Mouse (Mus musculus): ENCODE measurements around the gene Metrnl. TPM values are rescaled to one million over a fixed set of nuclear protein-coding genes. Genes with fewer than 3 reads are reported as not detected.

Metrnl gene
- total RNA-seq (2012; rRNA removed) (0.97 and 1.1 TPM in 2 replicates), total RNA-seq (2014; rRNA removed) (0.50 and 1.1 TPM in 2 replicates), polyA plus RNA-seq (2012; ENCODE audit: insufficient read length, low read depth) (0.33 and 0.53 TPM in 2 replicates)

DNA sequence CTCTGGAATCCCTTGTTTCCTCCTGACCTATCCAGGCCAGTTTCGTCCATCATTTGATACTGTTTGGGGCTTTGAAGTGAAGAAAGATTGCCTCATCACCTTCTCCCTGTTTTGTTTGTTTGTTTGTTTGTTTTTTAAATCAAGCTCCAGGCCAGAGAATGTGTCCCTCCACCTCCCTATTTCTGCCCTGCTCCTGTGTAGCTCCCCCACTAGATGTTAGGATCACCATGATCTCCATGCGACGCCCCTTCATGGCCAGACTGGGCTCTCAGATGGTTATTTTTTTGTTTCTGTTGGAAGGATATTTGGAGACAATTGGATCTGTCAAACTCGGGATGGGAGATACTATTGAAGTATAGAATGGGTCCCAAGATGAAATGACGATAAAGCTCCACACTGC is at the start of gene Metrnl:
TSS of gene Metrnl (plus strand) at position 301 of the 400 bp plus-strand sequence.
- H3K79me2 ChIP-seq (replicated peaks; ENCODE audit: control insufficient read depth, extremely low read depth, insufficient read depth, poor library complexity, severe bottlenecking) = no peaks in the 10 kb centered on the region
- no peak for DNase-seq (ENCODE audit: extremely low read depth)
- in situ Hi-C loops (cut with MboI; ENCODE audit: low pct_ligation_motif_present, low pct_unique_long_range_greater_than_20kb, low sequenced_read_pairs) (loop anchor here (10.0 kb wide), 1 partner anchor 94 kb away; no protein-coding TSS in a partner anchor), dilution Hi-C loops (cut with MboI; ENCODE audit: extremely low pct_ligation_motif_present, extremely low pct_unique_long_range_greater_than_20kb, low sequenced_read_pairs) (no loop called here)
- H3K4me3 ChIP-seq (replicated peaks in 1 of 3; ENCODE audit: low read depth in 2 of 3, low read length in 2 of 3, poor library complexity in 1 of 3) = peak within 1 kb of the TSS; percentile 43 to 70 (median 57)
- peaks cover 32% of the 10 kb centered on the region for H3K27me3 ChIP-seq (replicated peaks)
- peak within 1 kb of the TSS; percentile 89 for H3K4me2 ChIP-seq (ENCODE audit: insufficient read depth, low read depth, poor library complexity, severe bottlenecking)
- H3K9me3 ChIP-seq (replicated peaks; ENCODE audit: low read length) = no peaks in the 10 kb centered on the region
- H3K9ac ChIP-seq (ENCODE audit: insufficient read depth, low read depth) = peak within 1 kb of the TSS; percentile 16
- no peak for TF ChIP-seq EP300 (IDR thresholded peaks at IDR 0.05; ENCODE audit: low read length)
- H3K27ac ChIP-seq (ENCODE audit: insufficient read depth, low read depth) = no peak within 1 kb of the TSS
- no peaks in the 10 kb centered on the region for H3K36me3 ChIP-seq (replicated peaks in 1 of 2; ENCODE audit: control insufficient read depth in 1 of 2, insufficient read depth in 1 of 2, low read length in 1 of 2)
- peaks cover 0 to 12% of the 10 kb centered on the region in 2 experiments; a peak in 2 of 4 replicates for H3K4me1 ChIP-seq (ENCODE audit: control insufficient read depth in 1 of 2, insufficient read depth in 2 of 2)

DNA sequence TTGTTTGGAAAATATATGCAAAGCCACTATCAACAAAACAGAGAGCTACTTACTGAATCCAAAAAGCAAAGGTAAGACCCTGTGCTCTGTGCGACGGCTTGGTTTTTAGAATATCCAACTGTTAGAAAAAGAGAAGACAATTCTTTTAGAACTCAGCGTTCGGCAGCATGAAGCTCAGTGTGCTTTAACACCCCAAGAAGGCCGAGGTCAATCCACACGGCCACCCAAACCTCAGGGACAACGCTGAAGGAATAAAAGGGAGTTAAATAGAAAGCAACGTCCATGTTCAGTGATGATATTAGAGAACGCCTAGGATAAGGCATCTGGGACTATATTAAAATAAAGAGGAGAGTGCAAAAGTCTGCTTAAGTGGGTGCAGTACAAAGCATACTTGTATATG is 49.8 kb upstream of the Metrnl start:
- no peaks in the 10 kb centered on the region for H3K79me2 ChIP-seq (replicated peaks; ENCODE audit: control insufficient read depth, extremely low read depth, insufficient read depth, poor library complexity, severe bottlenecking)
- dilution Hi-C loops (cut with MboI; ENCODE audit: extremely low pct_ligation_motif_present, extremely low pct_unique_long_range_greater_than_20kb, low sequenced_read_pairs) = no loop called here
- peaks cover 0 to 5% of the 10 kb centered on the region in 2 experiments; a peak in 1 of 4 replicates for H3K4me1 ChIP-seq (ENCODE audit: control insufficient read depth in 1 of 2, insufficient read depth in 2 of 2)
- no peaks in the 10 kb centered on the region for H3K9me3 ChIP-seq (replicated peaks; ENCODE audit: low read length)
- H3K4me3 ChIP-seq (replicated peaks in 1 of 3; ENCODE audit: low read depth in 2 of 3, low read length in 2 of 3, poor library complexity in 1 of 3) = no peak overlapping the region
- TF ChIP-seq IRF4 (IDR thresholded peaks at IDR 0.05; ENCODE audit: low read depth, low read length) = no peak
- TF ChIP-seq ZNF384 (IDR thresholded peaks at IDR 0.05; ENCODE audit: low read depth, low read length) = no peak
- no peak for TF ChIP-seq EP300 (IDR thresholded peaks at IDR 0.05; ENCODE audit: low read length)
- TF ChIP-seq MYC (IDR thresholded peaks at IDR 0.05; ENCODE audit: low read depth, low read length) = no peak
- no peak for TF ChIP-seq NRF1 (IDR thresholded peaks at IDR 0.05; ENCODE audit: low read depth, low read length)
- no peak for TF ChIP-seq JUN (IDR thresholded peaks at IDR 0.05; ENCODE audit: insufficient read depth, low read depth, low read length)
- TF ChIP-seq RAD21 (IDR thresholded peaks at IDR 0.05; ENCODE audit: low read depth, low read length) = no peak
- in situ Hi-C loops (cut with MboI; ENCODE audit: low pct_ligation_motif_present, low pct_unique_long_range_greater_than_20kb, low sequenced_read_pairs) = no loop called here
- H3K27ac ChIP-seq (ENCODE audit: insufficient read depth, low read depth) = no peak overlapping the region
- no peak overlapping the region for H3K4me2 ChIP-seq (ENCODE audit: insufficient read depth, low read depth, poor library complexity, severe bottlenecking)
- H3K9ac ChIP-seq (ENCODE audit: insufficient read depth, low read depth) = no peak overlapping the region
- H3K36me3 ChIP-seq (replicated peaks in 1 of 2; ENCODE audit: control insufficient read depth in 1 of 2, insufficient read depth in 1 of 2, low read length in 1 of 2) = peaks cover 37 to 76% of the 10 kb centered on the region in 2 experiments
- no peaks in the 10 kb centered on the region for H3K27me3 ChIP-seq (replicated peaks)
- no peak for DNase-seq (ENCODE audit: extremely low read depth)

DNA sequence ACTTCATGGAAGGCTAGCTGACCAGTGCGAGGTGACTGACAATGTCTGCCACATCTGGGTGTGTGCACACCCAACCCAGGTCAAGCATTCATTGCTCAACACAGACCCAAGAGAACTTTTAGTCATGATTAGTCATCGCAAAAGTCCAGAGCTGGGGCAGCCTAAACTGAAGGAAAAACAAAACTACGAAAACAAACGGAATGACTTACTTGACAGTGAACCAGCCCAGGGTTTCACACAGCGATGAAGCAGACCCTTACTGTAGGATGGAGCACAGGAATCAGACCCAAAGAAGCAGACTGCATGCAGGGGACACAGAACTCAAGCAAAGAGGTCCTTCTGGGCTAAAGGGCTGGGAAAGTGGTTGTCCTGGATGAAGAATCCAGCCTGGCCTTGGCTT is 49.4 kb upstream of the Metrnl start:
- DNase-seq (ENCODE audit: extremely low read depth) = no peak
- Histone ChIP-seq H3K9me3 (replicated peaks; ENCODE audit: low read length) (no peaks in the 10 kb centered on the region), H3K4me3 (replicated peaks in 1 of 3; ENCODE audit: low read depth in 2 of 3, low read length in 2 of 3, poor library complexity in 1 of 3) (no peak overlapping the region), H3K27ac (ENCODE audit: insufficient read depth, low read depth) (no peak overlapping the region), H3K27me3 (replicated peaks) (no peaks in the 10 kb centered on the region), H3K4me2 (ENCODE audit: insufficient read depth, low read depth, poor library complexity, severe bottlenecking) (no peak overlapping the region), H3K4me1 (ENCODE audit: control insufficient read depth in 1 of 2, insufficient read depth in 2 of 2) (peaks cover 0 to 5% of the 10 kb centered on the region in 2 experiments; a peak in 1 of 4 replicates), H3K36me3 (replicated peaks in 1 of 2; ENCODE audit: control insufficient read depth in 1 of 2, insufficient read depth in 1 of 2, low read length in 1 of 2) (peaks cover 37 to 73% of the 10 kb centered on the region in 2 experiments), H3K79me2 (replicated peaks; ENCODE audit: control insufficient read depth, extremely low read depth, insufficient read depth, poor library complexity, severe bottlenecking) (no peaks in the 10 kb centered on the region), H3K9ac (ENCODE audit: insufficient read depth, low read depth) (no peak overlapping the region)
- no peak for TF ChIP-seq SMC3 (IDR thresholded peaks at IDR 0.05; ENCODE audit: low read depth, low read length)
- TF ChIP-seq RCOR1 (conservative IDR thresholded peaks at IDR 0.05; ENCODE audit: low read depth, low read length) = no peak
- TF ChIP-seq E2F4 (IDR thresholded peaks at IDR 0.05; ENCODE audit: insufficient replicate concordance, low read depth, low read length) = no peak
- no peak for TF ChIP-seq MAZ (IDR thresholded peaks at IDR 0.05; ENCODE audit: low read depth, low read length)
- no peak for TF ChIP-seq NRF1 (IDR thresholded peaks at IDR 0.05; ENCODE audit: low read depth, low read length)
- no peak for TF ChIP-seq IRF4 (IDR thresholded peaks at IDR 0.05; ENCODE audit: low read depth, low read length)
- no peak for TF ChIP-seq CHD1 (IDR thresholded peaks at IDR 0.05; ENCODE audit: low read depth, low read length)
- TF ChIP-seq MXI1 (IDR thresholded peaks at IDR 0.05; ENCODE audit: low read depth, low read length) = no peak
- TF ChIP-seq MAFK (IDR thresholded peaks at IDR 0.05; ENCODE audit: insufficient replicate concordance, low read length) = no peak
- dilution Hi-C loops (cut with MboI; ENCODE audit: extremely low pct_ligation_motif_present, extremely low pct_unique_long_range_greater_than_20kb, low sequenced_read_pairs) = no loop called here
- in situ Hi-C loops (cut with MboI; ENCODE audit: low pct_ligation_motif_present, low pct_unique_long_range_greater_than_20kb, low sequenced_read_pairs) = no loop called here
